Mouse (Mus musculus): Measurements from ENCODE around the gene Itga2b. TPM values are rescaled to one million over a fixed set of nuclear protein-coding genes. Genes with fewer than 3 reads are reported as not detected.
"Not testable (repeated sequence)": the region's sequence is repeated elsewhere in the genome, so short reads cannot be mapped to it uniquely, and the experiment has no call there.

The Itga2b gene
- polyA plus RNA-seq, 1 experiment from 2014 or later, result 7.6 TPM

DNA sequence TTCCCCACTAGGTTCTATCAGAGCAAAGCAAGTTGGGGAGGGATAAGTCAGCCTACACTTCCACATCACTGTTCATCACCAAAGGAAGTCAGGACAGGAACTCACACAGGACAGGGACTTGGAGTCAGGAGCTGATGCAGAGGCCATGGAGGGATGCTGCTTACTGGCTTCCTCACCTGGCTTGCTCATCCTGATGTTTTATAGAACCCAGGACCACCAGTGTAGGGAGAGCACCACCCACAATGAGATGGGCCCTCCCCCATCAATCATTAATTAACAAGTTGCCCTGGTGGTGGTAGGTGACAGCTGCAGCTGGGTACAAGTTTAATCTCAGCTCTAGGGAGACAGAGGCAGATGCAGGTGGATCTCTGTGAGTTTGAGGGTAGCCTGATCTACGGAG, 52.8 kb downstream of the Itga2b start:
- no peak overlapping the region for H3K4me2 ChIP-seq (replicated peaks)
- no peak overlapping the region for H3K9ac ChIP-seq
- WGBS, result 82% methylated on average over 1 of the region's 1 CpGs
- H3K4me1 ChIP-seq, result no peaks in the 10 kb centered on the region
- H3K27ac ChIP-seq, result no peak overlapping the region
- no peaks in the 10 kb centered on the region for H3K27me3 ChIP-seq (replicated peaks)
- H3K9me3 ChIP-seq, result no peaks in the 10 kb centered on the region; the same call in 1 of the 2 replicates
- no peaks in the 10 kb centered on the region for H3K36me3 ChIP-seq
- no peak overlapping the region for H3K4me3 ChIP-seq
- no peak for ATAC-seq (ENCODE audit: low FRiP score, low read depth)

DNA sequence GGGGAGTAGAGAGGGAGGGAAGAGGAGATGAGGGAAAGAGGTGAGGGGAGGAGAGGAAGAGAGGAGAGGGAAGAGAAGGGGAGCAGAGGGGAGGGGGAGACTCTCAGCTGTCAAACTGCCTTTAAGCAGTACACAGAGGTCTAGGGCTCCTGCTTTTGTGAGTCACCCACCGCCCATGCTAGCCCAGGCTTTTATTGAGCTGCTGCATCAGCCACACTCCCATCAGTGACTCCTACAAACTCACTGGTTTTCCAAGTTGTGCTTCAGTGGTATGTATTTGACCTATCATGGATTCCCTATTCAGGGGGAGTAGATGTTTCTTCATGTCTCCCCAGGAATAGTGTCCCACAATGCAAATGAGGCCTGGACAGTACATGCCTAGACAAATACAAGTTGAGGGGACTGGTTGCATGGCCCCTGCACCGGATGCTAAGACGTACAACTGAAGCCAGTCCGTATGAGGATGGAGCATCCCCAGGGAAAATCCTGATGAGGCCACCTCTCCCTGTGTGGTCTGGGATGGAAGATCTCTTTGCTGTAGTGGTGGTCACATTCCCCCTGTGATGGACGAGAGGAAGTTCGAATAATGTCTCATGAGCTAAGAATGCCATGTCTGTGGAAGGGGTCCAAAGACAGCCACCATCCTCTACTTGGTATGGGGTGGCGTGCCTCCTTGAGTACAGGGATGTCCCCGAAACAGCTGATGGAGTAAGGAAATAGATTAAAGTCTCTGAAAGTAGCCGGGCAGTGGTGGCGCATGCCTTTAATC, 54.7 kb downstream of the Itga2b start:
- no peaks in the 10 kb centered on the region for H3K36me3 ChIP-seq
- no peak overlapping the region for H3K4me3 ChIP-seq
- H3K9ac ChIP-seq, result no peak overlapping the region
- no peak overlapping the region for H3K27ac ChIP-seq
- ATAC-seq (ENCODE audit: low FRiP score, low read depth), result no peak
- 80% methylated on average over 10 of the region's 10 CpGs for WGBS
- H3K4me2 ChIP-seq (replicated peaks), result no peak overlapping the region
- H3K27me3 ChIP-seq (replicated peaks), result no peaks in the 10 kb centered on the region
- H3K4me1 ChIP-seq, result no peaks in the 10 kb centered on the region
- no peaks in the 10 kb centered on the region; the same call in 1 of the 2 replicates for H3K9me3 ChIP-seq

DNA sequence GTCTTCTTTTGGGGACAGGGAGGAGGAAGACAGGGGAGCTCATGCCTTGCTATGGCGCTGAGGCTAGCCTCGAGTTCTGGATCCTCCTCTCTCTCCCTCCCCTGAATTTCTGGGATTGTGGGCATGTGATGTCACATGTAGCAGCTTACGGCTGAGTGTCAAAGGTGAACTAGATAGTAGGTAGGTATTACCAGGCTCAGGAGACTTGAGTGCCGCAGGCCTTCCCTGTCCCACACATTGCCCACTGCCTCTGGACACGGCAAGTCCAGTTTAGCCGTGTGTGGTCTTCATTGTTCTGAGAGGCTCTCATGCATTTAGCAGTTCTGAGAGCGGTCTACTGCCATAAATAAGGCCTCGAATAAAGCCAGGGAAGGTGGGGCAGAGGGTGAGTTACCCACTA, 56.9 kb downstream of the Itga2b start:
- H3K4me3 ChIP-seq, result no peak overlapping the region

DNA sequence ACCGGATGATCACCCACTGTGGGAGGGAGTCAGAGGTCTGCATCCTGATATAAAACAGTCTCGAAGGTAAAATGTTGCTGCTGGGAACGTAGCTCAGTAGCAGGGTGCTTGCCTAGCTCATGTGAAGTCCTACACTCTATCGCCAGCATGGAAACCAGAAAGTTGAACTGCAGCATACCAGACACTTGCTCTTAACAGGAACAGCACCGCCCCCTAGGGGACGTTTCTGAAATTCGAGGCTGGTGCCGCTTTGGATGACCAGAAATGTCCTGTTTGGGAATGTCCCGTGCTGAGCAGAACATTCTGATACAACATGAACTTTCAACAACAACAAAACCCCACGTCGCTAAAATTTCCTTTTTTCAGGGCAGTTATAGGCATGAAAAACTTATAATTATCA, 58.2 kb downstream of the Itga2b start:
- Histone ChIP-seq H3K4me3 (no peak overlapping the region), H3K4me1 (peaks cover 9% of the 10 kb centered on the region), H3K27me3 (replicated peaks) (no peaks in the 10 kb centered on the region), H3K4me2 (replicated peaks) (no peak overlapping the region), H3K36me3 (no peaks in the 10 kb centered on the region), H3K9ac (no peak overlapping the region), H3K27ac (no peak overlapping the region), H3K9me3 (no peaks in the 10 kb centered on the region)
- no peak for ATAC-seq (ENCODE audit: low FRiP score, low read depth)
- WGBS, result 8% methylated on average over 11 of the region's 11 CpGs

More for the DNA sequence above, 56.9 kb downstream of the Itga2b start:
- H3K9me3 ChIP-seq, result no peaks in the 10 kb centered on the region
- no peak overlapping the region for H3K4me2 ChIP-seq (replicated peaks)
- H3K27me3 ChIP-seq (replicated peaks), result no peaks in the 10 kb centered on the region
- no peaks in the 10 kb centered on the region for H3K36me3 ChIP-seq
- ATAC-seq (ENCODE audit: low FRiP score, low read depth), result no peak
- H3K9ac ChIP-seq, result no peak overlapping the region
- 0 out of 2 replicates have a peak, but pooled peaks cover 2% of the 10 kb centered on the region for H3K4me1 ChIP-seq
- H3K27ac ChIP-seq, result no peak overlapping the region
- WGBS, result 69% methylated on average over 8 of the region's 8 CpGs

DNA sequence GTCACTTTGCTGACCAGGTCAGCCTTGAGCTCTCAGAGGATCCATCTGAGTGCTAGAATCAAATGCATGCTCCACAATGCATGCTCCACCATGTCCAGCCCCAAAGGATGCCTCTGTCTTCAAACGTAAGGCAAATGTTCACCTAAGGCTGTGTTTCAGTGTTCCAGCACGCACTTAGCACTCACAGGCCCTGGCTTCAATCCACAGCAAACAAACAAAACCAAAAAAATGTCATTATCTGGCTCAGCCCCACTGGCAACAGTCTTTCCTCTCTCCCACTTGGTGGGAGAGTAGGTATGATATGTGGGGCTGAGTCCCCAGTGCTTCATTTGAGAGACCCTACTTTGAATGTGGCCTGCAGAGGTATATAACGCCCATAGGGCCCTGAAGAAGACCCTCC, 58.9 kb downstream of the Itga2b start:
- ATAC-seq (ENCODE audit: low FRiP score, low read depth), result no peak

DNA sequence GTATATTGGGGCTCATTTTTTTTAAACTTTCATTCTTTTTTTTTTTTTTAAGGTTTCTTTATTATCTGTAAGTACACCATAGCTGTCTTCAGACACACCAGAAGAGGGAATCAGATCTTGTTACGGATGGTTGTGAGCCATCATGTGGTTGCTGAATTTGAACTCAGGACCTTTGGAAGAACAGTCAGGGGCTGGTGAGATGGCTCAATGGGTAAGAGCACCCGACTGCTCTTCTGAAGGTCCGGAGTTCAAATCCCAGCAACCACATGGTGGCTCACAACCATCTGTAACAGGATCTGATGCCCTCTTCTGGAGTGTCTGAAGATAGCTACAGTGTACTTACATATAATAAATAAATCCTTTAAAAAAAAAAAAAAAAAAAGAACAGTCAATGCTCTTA, 59.6 kb downstream of the Itga2b start:
- H3K27me3 ChIP-seq (replicated peaks); H3K36me3 ChIP-seq; H3K4me2 ChIP-seq (replicated peaks); ATAC-seq (ENCODE audit: low FRiP score, low read depth); H3K27ac ChIP-seq; H3K9ac ChIP-seq; H3K4me3 ChIP-seq; H3K9me3 ChIP-seq: not testable (repeated sequence)
- peaks cover 23% of the 10 kb centered on the region for H3K4me1 ChIP-seq
- 91% methylated on average over 3 of the region's 3 CpGs for WGBS

More for the DNA sequence above, 58.9 kb downstream of the Itga2b start:
- Histone ChIP-seq H3K9me3 (no peaks in the 10 kb centered on the region), H3K27ac (no peak overlapping the region), H3K4me3 (no peak overlapping the region), H3K4me1 (peaks cover 16% of the 10 kb centered on the region), H3K27me3 (replicated peaks) (no peaks in the 10 kb centered on the region), H3K36me3 (no peaks in the 10 kb centered on the region), H3K9ac (no peak overlapping the region), H3K4me2 (replicated peaks) (no peak overlapping the region)
- 87% methylated on average over 3 of the region's 3 CpGs for WGBS

DNA sequence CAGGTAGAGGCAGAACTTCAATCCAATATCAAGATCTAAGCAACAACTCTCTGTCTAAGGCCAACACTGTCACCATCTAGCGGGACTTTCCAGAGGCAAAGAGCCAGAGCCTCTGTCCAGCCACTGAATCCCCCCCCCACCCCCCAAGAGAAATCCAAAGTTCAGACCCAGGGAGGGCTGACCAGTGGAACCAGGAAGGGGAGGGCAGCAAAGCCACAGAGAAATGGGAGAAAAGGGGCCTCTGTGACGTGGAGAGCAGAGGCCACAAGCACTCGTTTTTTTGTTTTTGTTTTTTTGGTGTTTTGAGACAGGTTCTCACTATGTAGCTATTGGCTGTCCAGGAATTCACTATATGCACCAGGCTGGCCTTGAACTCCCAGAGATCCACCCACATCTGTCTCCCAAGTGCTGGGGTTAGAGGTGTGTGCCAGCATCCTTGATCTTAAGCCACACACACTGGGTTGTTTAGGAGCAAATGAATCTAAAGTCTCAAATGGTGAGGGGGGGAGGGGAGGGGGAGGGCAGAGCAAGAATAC, 60.1 kb downstream of the Itga2b start:
- Histone ChIP-seq H3K4me3 (no peak overlapping the region), H3K4me2 (replicated peaks) (no peak overlapping the region), H3K36me3 (no peaks in the 10 kb centered on the region), H3K27me3 (replicated peaks) (no peaks in the 10 kb centered on the region), H3K9me3 (no peaks in the 10 kb centered on the region), H3K4me1 (peaks cover 27% of the 10 kb centered on the region), H3K27ac (no peak overlapping the region), H3K9ac (no peak overlapping the region)
- 84% methylated on average over 3 of the region's 3 CpGs for WGBS
- no peak for ATAC-seq (ENCODE audit: low FRiP score, low read depth)

DNA sequence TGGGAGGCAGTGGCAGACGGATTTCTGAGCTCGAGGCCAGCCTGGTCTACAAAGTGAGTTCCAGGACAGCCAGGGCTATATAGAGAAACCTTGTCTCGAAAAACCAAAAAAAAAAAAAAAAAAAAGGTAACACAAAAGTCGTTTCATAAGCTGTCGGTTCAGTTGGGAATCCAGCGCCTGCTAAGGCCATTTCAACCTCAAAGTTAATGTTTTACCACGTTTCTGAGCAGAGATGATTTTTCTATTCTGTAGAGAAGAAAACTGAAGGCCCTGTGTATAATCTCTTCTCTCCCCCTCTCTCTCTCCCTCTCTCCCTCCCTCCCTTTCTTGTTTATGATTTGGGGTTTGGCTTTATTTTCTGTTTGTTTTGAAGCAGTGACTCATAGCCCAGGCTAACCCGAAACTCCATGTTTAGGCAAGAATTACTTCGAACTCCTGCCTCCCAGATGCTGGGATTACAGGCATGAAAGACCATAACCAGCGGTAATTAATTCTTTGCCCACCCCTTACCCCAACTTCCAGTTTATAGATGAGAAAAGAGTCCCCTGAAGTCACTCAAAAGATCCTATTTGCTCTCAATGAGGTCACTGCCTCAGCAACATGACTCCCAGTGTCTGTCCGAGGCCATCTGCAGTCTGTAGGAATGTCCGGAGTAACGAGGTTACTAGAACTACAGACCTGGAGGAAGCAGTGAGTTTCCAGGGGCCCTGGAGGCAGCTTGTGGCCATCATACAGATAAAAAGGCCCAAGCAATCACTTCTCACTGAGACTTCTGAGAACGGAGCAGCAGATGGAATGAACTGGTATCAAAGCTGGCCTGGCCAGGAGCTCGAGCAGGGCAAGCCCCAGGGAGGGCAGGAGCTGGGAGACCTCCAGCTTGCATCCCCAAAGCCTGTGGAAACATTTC, 60.8 kb downstream of the Itga2b start:
- peak overlapping the region; percentile 74 for H3K4me3 ChIP-seq
- no peaks in the 10 kb centered on the region for H3K27me3 ChIP-seq (replicated peaks)
- no peak overlapping the region for H3K9ac ChIP-seq
- WGBS, result 40% methylated on average over 15 of the region's 15 CpGs
- H3K27ac ChIP-seq, result 0 out of 2 replicates have a peak overlapping the region, but pooled peaks have one; percentile 50
- peaks cover 5% of the 10 kb centered on the region; the same call in 1 of the 2 replicates for H3K36me3 ChIP-seq
- H3K4me2 ChIP-seq (replicated peaks), result peak overlapping the region; percentile 90
- H3K4me1 ChIP-seq, result peaks cover 33% of the 10 kb centered on the region
- no peaks in the 10 kb centered on the region for H3K9me3 ChIP-seq
- no peak for ATAC-seq (ENCODE audit: low FRiP score, low read depth)

DNA sequence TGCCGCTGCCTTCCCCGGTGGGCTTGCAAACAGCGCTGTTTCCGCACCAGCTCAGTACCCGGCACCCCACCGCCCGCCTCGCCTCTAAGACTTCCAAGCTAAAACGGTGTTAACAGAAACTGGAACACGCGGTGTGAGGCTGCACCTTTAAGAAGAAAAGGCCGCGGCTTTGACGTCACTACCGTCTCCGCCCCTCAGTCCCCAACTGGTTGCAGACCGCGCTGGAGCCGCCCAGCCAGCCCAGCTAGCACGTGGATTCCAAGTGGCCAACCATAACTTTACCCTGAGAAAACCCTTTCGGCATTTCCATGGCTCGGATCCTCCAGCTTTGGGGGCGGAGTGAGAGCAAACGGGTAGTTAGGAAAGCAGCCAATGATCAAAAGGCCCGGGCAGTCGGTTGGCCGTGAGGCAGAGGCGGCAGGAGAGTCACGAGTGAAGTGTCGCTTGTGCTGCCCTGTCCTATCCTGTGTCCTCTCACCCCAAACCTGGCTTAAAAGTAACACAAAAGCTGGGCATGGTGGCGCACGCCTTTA, 61.5 kb downstream of the Itga2b start:
- no peaks in the 10 kb centered on the region for H3K9me3 ChIP-seq
- peak overlapping the region; percentile 74 for H3K4me3 ChIP-seq
- 0 out of 2 replicates have a peak overlapping the region, but pooled peaks have one; percentile 85 for H3K9ac ChIP-seq
- under 1% methylated on average over 32 of the region's 32 CpGs for WGBS
- H3K27me3 ChIP-seq (replicated peaks), result no peaks in the 10 kb centered on the region
- peak overlapping the region; percentile 70; the same call in 1 of the 2 replicates for H3K27ac ChIP-seq
- ATAC-seq (ENCODE audit: low FRiP score, low read depth), result peak; percentile 92
- peaks cover 12% of the 10 kb centered on the region for H3K36me3 ChIP-seq
- peaks cover 33% of the 10 kb centered on the region for H3K4me1 ChIP-seq
- H3K4me2 ChIP-seq (replicated peaks), result peak overlapping the region; percentile 90

DNA sequence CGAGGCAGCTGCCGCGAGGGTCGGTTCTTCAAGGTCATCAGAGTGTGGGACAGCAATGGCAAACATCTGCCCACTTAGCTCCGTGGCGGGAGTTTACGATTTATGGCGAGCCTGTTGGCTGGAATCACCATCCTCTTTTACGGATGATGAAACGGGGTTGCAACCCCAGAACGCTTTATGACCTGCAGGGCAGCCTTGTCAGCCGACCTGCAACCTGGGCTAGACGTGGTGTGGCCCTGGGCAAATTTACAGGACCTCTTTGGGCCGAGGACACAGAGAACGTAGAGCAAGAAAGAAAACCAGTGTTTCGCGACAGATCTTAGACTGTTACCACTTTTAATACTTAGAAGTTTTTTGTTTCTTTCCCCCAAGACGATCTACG, 62.1 kb downstream of the Itga2b start, which contains the start of gene Slc25a39:
TSS of gene Slc25a39 (minus strand) at position 113 of the 382 bp plus-strand sequence.
- H3K4me1 ChIP-seq, result peaks cover 33% of the 10 kb centered on the region
- WGBS, result 1% methylated on average over 19 of the region's 19 CpGs
- H3K27ac ChIP-seq, result peak within 1 kb of the TSS; percentile 70
- peak within 1 kb of the TSS; percentile 90 for H3K4me2 ChIP-seq (replicated peaks)
- no peaks in the 10 kb centered on the region for H3K27me3 ChIP-seq (replicated peaks)
- H3K36me3 ChIP-seq, result peaks cover 18% of the 10 kb centered on the region
- peak within 1 kb of the TSS; percentile 74 for H3K4me3 ChIP-seq
- no peak for ATAC-seq (ENCODE audit: low FRiP score, low read depth)
- H3K9ac ChIP-seq, result peak within 1 kb of the TSS; percentile 85
- no peaks in the 10 kb centered on the region for H3K9me3 ChIP-seq

DNA sequence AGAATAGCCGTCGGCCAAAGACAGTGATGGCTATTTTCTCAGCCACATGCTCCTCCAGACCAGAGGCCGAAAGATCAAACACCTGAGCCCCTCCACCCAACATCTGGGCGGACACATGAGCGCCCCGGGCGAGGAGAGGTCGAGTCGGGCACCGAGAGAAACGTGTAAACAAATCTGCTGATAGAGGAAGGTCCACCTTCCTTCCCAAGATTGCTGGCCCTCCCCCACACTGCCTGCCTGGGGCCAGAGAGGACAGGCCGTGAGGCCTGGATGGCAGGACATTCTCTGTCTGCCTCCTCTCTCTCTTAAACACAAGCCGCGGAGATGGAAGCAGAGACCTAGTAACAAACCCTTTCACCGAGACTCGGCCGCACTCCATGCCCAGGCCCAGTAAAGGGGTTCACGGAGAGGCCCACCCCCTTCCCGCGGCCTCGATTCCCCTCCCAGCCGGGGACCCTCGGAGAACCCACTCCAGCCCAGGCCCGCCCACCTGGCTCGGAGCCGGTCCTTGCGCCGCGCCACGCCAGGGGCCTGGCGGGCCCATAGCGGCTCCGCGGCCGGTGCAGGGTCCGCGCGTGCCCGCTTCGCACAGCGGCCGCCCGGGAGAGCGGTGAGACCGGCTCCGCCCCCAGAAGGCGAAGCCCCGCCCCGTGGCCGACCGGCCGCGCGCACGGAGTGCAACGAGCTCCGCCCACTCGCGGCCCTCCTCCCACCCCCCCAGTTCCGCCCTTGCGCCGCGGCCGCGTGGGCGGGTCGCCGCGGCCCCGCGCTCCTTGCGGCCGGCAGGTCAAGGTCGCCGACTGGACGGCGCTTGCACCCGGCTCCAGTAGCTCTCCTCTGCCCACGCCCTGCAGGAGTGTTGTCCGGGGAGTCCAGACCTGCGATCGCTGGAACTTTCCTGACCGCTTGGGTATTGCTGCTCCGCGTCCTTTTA, 62.8 kb downstream of the Itga2b start:
- H3K9me3 ChIP-seq, result no peaks in the 10 kb centered on the region
- H3K36me3 ChIP-seq, result peaks cover 24% of the 10 kb centered on the region
- H3K27me3 ChIP-seq (replicated peaks), result no peaks in the 10 kb centered on the region
- H3K4me3 ChIP-seq, result peak overlapping the region; percentile 74
- under 1% methylated on average over 85 of the region's 85 CpGs for WGBS
- H3K27ac ChIP-seq, result peak overlapping the region; percentile 70
- peak overlapping the region; percentile 85 for H3K9ac ChIP-seq
- H3K4me1 ChIP-seq, result peaks cover 39% of the 10 kb centered on the region
- peak; percentile 52 for ATAC-seq (ENCODE audit: low FRiP score, low read depth)
- H3K4me2 ChIP-seq (replicated peaks), result peak overlapping the region; percentile 90

Measured in neural tube, embryonic 12.5 days (tissue).